Mouse (Mus musculus) monocyte, adult 5-6 weeks (primary cell): ENCODE measurements at regions not wholly inside any gene's neighbourhood (a gene's known extent, or its start where the extent isn't known, plus 50 kb on each side); places are given as distances from the start of the nearest gene placed in this dataset.
"Not testable (repeated sequence)": the region's sequence is repeated elsewhere in the genome, so short reads cannot be mapped to it uniquely, and the experiment has no call there.

Source experiments
- ATAC-seq: fragments of 153-309, 156-312 bp; replicated peaks from 2 replicates; pipeline ENCODE4 v1.8.0; 2017; ENCODE audit warnings: mild to moderate bottlenecking; ENCODE audit not compliant: low TSS enrichment, insufficient number of reproducible peaks, severe bottlenecking, poor library complexity, low FRiP score

DNA sequence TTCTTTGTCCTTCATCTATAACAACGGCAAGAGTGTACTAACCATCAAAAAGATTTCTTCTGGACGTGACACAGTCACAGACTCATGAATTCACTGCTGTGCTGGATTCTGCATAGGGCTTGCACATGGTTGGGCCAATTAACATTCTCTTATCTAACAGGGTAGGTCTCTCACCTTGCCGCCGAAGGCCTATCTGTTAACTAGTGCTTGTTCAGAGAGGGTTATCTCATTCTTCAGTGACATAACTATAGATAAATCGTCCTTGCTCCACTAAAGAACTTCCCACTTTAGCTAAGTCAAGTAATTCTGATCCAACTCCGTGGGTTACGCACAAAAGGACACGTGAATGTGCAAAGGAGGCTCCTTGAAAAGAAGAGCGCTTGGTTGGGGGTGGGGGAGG, 899.6 kb downstream of the Basp1 start:
- no peak for ATAC-seq

DNA sequence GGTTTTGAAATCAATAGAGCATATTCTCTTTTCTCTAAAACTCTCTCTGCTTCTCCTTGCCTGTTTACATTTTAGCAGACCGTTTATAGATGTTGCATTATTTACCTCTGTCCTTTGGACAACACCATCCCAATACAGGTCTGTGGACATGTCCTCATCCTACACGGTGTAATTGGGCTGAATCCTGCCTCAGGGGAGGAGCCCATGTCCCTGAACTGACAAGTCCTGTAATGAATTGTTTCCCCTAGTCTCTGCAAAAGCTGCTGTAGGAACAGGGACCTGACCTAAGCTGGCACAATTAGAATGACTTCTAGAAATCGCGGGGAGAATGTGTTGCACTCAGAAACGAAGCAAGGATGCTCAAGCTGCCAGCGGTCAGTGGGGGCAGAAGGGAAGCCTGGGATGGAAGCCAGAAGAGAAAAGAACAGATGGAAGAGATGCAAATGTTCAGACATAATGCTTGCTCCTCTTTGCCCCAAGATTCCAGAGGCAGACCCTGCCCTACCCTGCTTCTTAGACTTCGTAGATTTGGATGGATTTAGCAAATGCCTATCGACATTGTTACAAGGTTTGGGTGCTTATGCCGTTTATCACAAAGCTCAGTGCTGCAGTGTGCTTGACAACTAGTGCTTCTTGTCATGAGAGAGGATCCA, 911.5 kb downstream of the Basp1 start:
- ATAC-seq = no peak

DNA sequence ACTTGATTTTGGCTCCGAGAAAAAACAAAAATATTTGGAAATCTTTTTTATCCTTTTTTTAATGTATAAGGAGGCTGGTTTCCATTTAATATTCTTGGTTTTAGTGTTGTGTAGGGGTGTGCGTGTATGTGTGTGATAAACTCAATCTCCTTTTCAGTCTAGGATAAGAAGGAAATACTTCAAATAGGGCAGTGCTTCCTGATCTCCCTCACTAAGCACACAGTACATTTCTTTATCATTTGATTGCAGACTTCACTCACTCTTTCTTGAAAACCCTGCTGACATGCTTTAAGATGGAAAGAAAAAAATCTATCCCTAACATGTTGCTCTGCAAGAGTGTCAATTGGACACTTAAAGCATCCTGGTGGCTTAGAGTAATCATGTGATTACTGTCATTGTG, 927.3 kb downstream of the Basp1 start:
- ATAC-seq = no peak

DNA sequence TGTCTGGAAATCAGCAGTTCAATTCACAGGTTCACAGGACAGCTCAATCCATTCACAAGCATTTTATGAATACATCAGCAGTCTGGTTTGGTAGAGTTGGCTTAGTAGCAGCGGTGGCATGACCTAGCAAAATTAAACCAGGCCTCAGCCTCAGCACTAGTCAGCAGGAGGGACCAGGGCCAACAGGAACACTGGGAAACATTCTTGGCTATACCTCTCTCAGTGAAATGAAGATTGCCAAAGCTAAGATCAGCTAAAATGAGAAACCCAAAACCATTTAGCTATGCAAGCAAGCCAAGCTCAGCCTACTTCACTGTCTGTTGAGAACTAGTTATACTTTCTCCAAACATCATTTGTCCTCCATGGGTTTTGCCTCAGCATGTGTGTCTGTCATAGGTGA, 945.3 kb downstream of the Basp1 start:
- no peak for ATAC-seq

DNA sequence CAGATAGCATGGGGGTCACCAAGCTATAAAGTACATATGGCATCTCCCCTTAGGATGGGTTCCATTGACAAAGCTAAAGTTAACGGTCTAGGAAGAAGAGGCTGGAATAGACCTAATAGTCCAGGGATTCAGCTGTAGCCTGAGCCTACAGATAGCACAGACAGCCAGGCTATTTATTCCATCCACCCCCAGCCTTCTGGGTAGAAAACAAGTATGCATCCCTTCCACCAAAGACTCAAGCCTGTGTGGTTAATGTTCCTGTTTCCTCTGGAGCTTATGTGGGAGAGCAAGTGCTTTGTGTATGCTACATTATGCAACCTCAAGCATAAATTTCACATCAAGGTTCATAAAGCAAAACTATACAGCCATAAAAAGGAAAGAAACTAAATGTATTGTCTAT, 955.8 kb downstream of the Basp1 start:
- ATAC-seq = no peak

DNA sequence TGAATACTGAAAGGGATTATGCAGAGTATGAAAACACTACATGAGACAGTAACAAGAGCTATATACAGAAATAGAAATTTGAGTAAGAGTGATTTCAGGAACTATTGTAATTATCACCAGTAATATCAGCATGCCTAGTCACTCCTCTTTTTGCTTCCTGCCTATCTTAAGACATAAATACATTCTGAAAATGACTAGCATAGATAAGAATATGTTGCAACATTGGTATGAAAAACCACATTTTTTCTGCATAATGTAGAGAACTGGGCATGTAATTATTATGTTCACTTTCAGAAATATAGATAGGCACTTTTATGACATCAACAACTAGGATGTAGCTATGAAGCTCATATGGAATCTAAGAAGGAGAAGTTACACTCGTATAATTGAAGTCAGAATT, 980.5 kb downstream of the Basp1 start:
- no peak for ATAC-seq

DNA sequence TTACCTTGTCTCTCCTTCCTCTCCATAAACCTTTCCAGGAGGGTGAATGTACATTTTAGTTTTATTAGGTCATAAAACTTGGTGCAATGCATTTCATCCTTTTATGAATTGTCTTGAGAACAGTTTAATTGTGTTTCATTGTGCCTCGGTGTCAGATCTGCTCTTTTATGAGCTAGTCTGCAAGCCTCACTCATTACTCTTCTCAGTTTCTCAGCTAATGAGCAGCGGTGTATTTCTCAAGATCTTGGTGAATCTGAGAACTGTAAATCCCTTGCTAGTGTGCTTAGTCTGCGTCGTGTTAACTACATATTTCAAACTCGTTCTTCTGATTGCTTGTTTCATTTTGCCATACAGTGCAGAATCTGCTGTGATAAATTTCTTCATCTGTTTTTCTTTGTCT, 984.4 kb downstream of the Basp1 start:
- no peak for ATAC-seq

DNA sequence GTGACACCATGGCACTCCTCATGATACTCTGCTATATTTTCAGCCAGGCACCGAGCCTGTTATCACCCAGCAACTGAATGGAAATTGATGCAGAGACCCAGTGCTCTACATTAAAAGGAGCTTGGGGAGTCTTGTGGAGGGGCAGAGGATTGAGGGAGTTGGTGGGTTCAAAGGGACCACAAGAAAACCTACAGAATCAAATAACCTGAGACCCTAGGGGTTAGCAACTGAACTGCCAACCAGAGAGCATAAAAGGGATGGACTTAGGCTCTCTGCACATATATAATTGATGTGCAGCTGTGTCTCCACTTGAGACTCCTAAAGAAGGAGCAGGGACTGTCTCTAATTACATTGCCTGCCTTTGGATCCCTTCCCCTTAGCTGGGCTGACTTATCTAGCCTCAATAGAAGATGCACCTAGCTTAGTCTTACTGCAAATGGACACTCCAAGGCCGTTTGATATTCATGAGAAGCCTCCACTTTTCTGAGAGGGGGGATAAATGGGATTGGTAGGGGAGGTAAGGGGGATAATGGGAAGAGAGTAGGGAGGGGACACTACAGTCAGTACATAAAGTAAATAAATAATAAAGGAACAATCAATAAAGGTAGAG, 991.1 kb downstream of the Basp1 start:
- ATAC-seq = no peak

DNA sequence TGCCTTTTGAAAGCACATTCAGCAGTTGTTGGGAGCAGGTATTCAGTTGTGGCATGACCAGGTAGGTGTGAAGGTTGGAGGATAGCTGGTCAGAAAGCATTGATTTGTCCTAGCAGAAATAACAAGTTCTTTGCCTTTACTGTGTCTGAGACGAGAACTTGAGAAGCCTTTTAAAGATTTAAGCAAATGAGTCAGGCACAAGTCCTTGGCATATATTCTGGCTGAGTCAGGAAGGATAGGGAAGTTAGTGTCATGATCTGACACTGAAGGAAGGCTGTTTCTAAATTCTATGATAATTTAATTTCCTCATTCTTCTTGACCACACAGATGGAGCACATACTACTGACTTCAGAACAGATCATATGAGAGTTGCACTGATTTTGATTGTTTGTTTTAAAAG, 993.8 kb downstream of the Basp1 start:
- ATAC-seq = no peak

DNA sequence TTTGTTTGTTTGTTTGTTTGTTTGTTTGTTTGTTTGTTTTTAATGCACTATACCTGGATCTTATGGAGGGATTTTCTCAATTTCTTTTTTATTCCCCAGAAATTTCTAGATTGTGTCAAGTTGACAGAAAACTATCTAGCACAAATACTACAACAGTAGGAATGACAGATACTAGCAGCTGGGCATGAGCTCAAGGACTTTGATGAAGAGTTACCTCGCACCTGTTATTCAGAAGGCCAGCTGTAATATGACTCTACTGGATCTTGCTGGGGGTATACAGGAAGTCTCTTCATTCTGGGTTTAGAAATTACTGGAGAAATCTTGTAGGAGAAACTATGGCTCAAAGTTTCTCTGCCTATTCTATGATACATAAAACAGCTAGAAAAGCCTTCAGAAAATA, 994.4 kb downstream of the Basp1 start:
- no peak for ATAC-seq

DNA sequence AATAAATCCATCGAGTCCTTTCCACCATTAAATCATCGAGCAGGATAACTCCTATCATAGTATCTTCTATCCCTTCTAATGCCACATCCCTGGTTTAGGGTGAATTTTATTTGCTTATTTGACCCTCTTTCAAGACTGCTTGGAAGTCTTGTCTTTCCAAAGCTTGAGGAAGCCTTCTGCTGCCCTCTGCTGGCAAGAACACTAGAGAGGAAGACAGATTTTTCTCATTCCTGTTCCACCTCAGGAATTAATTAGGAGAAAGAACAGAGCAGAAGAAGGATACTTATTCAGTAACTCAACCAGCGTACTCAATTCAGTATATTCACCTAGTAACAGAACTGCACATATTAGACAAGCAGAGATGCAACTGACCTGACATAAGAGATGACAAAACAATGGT, 1005.9 kb downstream of the Basp1 start:
- no peak for ATAC-seq

DNA sequence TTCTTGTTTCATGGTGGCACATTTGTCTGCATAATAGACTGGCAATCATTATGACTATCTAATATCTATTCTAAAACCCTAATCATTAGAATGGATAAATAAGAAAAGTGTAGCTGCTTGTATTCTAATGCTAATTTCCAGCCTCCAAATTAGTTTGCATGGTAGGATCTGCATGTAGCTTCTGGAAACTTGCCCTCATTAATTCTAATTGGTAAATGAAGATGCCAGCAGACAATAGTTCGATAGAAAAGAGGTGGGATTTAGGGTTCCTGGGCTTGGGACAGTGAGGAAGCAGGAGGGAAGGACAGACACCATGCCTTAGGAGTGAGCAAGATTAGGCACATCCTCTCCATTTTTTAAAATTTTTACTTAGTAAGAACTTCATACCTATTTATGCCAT, 1008.3 kb downstream of the Basp1 start:
- no peak for ATAC-seq

DNA sequence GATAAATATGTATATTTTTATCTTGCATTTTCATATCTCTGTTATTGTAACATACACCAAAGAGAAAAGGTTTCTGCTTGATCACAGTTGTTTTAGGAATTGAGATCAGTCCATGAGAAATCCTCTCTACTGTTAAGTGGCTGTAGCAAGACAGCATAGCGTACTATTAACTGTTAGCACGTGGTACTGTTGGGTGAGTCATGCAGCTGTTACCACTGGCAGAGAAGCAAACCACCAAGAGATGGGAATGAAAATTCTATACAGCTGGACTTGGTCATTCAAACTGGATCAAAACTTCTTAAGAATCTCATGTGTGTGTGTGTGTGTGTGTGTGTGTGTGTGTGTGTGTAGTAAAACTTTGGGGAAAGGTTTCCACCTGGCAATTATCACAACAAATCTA, 1013.5 kb downstream of the Basp1 start:
- ATAC-seq = no peak

DNA sequence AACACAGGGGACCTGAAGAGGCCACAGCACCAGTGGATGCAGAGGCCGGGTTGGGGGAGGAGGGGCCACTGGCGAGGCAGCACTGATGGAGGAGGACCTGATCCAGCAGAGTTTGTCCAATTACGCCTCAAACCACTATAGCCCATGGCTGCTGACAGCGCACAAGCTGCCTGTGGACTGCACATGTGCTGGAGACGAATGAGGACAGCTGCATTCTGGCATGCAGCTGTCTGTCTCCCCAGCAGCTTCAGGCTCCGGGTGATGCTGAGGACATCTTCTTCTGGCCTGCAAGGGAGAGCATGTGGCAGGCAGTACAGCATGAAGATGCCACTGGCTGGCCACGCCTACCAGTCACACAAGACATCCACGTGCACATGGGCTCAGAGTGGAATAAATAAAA, 1055.2 kb downstream of the Basp1 start:
- ATAC-seq = 0 out of 2 replicates have a peak, but pooled peaks have one; percentile 27

DNA sequence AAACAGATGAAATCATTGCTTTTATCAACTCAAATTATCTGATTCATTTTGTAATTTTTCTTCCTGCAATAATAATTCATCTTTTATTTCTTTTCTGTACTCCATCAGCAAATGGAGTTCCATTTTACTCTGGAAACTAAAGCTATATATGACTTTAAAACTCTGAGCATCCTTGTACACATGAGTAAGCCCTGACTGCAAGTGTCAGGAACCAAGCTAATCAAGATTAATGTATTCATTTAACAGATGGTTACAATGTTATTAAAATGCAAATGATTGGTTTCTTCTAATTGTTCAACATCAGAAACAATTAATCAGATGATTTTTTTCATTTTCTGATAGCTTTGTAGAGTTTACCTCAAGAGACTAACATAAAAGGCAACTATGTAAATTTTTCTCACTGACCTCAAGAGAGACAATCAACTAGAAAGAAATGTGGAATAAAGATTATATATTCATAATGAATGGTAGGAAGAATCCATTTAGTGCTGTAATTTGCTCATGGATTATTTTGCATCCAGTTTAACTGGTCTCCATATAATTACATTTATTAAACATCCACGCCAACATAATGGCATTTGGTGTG, 1064.5 kb downstream of the Basp1 start:
- ATAC-seq = no peak

DNA sequence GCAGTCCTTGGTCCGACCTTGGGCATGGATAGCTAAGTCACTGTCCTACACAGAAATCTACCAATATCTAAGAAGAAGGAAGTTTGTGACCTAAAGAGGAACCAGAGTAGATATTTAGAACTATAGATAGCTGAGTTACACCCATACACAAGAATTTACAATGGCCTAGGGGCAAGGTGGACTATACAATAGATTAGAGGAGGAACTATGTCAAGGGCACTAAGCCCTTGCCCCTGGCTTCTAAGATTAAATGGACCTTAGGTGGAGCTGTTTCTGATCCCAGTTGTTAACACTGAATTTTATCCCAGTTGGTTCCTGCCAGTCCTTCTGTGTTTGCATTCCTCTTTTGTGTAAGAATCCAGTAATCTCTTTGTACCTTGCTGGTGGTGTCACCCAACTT, 1077.7 kb downstream of the Basp1 start:
- not testable (repeated sequence) for ATAC-seq

DNA sequence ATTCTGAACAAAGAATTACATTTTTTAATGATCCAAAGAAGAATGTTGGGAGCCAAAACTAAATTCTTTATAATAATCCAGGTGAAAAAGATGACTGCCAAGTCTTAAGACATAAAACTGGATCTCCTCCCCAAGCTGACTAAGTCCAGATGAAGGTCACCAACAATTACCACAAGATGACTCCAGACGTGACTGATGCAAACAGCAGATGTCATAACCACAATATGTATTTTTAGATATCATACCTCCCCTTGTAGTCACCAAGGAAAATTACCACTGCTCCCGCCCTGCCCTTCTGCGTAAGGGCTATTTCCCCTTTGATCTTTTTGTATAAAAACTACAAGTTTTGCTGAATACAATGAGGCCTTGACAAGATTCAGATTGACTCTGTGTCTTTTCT, 1110.4 kb downstream of the Basp1 start:
- ATAC-seq = not testable (repeated sequence)

DNA sequence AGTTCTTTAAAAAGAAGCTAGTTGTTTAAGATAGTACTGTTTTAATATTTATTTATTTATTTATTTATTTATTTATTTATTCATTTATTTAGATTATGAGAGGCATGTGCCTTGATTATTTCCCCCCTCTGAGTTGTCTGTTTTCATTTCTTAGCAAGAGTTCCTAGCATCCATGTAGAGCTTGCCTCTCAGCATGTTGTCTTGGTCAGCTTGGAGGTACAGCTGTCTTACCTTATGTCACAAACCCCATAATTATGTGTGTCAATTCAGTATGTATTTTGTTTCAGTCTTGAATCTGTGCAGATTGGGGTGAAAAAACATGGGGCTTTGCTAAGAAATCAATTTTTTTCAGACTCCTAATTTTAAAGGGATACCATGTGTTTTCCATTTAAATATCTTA, 1116.3 kb downstream of the Basp1 start:
- no peak for ATAC-seq

DNA sequence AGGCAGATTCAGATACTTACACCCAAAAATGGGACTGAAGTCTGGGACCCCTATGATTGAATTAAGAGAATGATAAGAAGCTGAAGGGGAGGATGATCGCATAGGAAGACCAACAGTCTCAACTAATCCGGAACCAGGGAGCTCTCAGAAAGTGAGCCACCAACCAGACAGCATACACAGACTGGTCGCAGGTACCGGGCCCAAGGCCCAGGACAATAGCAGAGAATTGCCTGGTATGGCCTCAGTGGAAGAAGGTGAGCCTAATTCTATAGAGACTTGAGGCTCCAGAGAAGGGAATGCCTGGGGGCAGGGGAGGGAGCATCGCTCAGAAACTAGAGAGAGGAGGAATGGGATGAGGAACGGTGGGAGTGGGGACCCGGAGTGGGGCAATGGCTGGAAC, 1116.8 kb downstream of the Basp1 start:
- ATAC-seq = no peak

DNA sequence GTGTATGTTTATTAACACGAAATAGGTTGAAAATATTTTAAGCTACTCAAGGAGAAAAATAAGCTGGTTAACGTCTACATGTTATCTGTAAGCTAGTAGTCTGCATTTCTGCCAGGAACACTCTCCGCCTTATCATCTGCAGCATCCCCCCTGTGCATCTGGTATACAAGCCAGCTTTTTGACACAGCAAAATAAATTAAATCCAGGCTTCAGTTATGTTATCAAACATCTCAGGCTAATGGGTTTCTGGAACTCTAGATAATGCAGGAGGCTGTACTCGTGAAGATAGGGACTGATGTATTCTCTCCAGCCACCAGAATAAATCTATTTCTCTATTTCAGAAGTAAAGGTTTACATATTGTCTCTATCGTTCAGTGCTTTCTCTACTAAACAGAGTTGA, 1138.5 kb downstream of the Basp1 start:
- no peak for ATAC-seq

DNA sequence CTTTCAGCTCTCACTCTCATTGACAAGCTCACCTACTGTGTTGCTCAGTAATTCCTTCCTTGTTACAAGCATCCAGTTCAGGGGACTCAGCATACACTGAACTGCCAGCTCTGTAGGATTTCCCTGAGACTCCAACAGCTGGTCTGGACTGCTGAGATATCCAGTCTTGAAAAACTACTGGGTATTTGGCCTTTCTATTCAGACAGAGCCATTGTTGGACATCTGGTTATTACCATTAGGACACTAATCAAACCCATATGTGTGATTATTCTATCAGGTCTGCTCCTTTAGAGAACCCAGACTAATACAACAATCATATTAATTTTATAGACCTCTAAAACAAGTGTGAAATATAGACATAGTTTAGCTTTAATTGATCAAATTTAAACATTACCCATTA, 1146.2 kb downstream of the Basp1 start:
- ATAC-seq = no peak
